Mouse (Mus musculus): ENCODE measurements at regions not wholly inside any gene's neighbourhood (a gene's known extent, or its start where the extent isn't known, plus 50 kb on each side); places are given as distances from the start of the nearest gene placed in this dataset.
A peak's percentile ranks its signal among the peaks of the same experiment; 100 is the strongest.

DNA sequence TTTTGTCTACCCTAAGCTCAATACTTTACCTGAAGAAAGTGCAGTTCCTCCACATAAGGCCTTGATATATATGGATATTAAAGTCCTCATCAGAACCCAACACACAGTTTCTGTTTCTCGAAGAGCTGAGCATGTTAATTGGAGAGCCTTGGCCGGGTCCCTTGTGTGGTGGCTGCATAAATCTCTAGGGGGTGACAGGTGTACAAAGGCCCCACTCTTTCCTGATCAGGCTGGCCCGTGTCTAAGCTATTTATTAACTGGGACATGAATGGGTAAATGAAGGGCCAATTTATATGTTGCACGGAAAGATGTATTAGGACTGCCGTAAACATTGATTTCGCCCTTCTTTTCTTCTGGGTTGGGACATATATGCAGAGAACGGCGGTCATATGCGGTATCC is 136.8 kb downstream of the Tex29 start:
- ATAC-seq (replicated peaks; ENCODE audit: poor library complexity): no peak

DNA sequence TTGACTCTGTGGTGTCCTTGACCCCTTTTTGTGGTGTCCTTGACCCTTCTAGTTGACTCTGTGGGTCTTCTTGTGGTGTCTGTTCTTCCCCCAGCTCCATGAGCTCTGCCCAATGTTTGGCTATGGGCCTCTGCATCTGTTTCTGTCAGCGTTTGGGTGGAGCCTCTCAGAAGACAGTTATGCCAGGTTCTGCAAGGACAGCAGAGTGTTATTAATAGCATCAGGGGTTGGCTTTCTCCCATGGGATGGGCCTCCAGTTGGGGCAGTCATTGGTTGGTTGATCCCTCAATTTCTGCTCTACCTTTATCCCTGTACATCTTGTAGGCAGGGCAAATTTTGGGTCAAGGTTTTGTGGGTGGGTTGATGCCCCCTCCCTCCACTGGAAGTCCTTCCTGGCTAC is 138.8 kb downstream of the Tex29 start:
- no peak for ATAC-seq (replicated peaks; ENCODE audit: poor library complexity)

DNA sequence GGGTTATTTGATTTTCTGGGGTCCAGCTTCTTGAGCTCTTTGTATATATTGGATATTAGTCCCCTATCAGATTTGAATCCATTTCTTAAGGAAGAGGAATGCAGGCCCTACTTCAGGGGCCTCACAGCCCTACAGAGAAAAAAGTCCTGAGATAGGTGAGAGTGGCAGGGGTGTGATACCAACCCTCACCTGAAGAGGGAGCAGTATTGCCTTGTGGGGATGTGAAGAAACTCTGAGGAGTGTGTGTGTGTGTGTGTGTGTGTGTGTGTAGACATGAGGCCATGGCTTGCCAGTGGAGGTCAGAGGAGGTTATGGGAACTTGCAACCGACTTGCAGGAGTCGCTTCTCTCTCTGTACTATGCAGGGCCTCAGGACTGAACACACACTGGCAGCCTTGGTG is 141.2 kb downstream of the Tex29 start:
- peak; percentile 76 for ATAC-seq (replicated peaks; ENCODE audit: poor library complexity)

DNA sequence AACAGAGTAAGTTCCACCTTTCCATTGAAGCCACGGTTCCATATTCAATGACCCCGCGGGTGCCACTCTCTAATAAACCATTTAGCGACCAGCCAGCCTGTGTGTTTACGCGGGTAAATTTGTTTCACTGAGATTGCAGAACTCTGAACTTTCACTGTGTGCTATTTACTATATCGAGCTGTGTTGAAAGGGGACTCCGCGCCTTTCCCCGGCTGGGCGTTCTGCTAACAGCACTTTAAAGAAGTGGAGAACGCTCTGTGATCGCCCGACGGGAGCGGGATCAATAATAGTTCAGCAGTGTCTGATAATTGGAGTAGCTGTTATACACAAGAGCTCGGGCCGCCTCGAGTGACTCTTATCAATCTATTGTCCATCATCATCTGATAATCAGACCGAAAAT is 149.8 kb downstream of the Tex29 start:
- no peak for ATAC-seq (replicated peaks; ENCODE audit: poor library complexity)

DNA sequence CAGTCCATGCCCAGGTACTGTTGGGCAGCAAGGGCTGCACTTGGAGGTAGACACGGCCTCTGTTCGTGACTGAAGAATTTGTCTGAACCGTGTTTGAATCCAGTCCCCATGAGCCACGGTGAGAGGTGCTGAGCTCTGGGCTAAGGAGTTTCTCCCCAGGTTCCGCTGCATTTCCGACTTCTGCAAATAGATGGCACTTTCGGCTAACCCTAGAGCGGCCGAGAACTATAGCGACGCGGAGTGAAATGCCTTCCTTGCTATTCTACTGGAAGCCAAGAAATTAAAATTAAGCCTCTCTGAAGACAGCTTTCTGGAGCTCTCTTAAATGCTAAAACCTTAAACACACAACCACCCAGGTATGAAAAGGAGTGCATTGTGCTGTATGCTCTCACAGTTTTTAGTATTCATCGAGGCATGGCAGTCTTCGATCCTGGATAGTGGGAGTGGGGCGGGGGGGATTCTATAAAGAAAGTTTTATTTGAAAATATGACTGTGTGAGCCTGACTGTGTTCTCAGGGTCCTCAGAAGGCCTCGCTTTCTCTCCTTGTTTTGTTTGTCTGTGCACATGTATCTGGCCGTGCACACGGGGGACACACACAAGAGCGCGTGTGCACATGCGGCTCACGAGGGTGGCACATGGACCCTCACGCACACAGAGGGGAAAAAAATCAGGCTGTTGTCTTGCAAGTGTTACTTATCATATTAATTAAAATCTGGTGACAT is 159.6 kb downstream of the Tex29 start:
- ATAC-seq (replicated peaks; ENCODE audit: poor library complexity): no peak

DNA sequence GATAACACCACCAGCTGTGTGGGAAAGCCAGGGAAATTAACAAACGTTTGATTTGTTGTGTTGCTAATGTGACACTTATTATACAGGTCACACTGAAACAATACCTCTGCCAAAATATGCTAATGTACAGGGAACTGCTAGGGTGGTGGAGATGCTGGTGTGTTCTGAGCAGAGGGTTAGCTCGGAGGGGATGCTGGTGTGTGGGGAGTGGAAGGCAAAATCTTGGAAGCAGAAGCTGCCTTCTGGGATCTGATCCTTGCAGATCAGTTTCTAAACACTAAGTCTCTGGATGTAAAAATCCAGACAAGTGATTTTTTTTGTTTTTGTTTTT is 160.2 kb downstream of the Tex29 start:
- no peak for ATAC-seq (replicated peaks; ENCODE audit: poor library complexity)

DNA sequence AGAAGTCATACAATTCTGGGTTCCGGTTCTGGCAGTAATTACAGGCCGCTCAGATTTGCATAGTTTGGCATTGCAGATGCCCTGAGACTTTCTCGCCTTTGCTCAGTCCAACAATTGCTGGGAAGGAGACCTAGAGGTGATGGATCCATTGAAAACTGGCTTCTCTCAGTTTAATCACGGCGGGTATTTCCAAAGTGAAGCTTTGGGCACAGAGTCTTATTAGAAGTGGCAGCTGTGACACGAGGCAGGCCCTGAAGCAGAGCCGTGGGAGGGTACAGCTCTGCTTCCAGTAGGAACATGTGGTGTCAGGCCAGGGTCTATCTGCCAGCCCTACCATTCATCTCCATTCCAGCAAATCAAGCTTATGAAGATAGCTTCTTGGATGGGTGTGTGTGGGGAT is 164.0 kb downstream of the Tex29 start:
- no peak for ATAC-seq (replicated peaks; ENCODE audit: poor library complexity)

DNA sequence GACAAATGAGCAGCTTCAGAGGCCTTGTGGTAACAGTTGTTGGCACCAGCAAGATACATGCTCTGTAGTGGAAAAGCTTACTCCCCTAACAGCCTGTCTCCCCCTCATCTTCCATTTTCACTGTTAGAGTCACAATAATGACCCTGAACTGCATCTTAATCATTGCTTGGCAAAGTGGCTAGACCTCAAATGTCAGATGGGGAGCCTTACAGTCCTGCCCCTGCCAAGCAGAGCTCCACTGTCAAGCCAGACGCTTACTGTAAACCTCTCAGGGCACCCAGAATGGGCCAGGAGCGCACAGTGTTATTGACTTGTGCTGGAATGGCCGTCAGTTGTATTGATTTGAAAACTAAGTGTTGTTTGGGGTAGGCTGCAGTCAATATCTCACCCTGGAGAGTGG is 172.5 kb downstream of the Tex29 start:
- ATAC-seq (replicated peaks; ENCODE audit: poor library complexity): no peak

DNA sequence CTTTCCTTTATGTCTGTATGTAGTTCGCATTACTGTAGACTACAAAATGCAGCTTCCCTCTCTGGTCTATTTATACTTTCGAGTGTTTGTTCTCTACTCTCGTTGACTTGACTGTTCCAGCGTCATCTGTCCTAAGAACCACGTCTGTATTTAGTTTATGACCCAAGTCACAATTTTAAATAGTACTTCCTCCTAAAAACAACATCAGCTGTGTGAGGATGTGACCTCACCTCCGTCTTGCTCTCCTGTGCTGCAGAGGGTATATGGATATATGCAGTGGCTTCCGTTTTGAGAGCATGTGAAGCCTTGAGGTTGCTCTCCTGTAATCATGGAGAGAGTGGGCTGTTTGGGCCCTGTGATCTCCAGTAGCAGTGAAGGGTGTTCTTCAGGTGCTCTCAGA is 177.5 kb downstream of the Tex29 start:
- ATAC-seq (replicated peaks; ENCODE audit: poor library complexity): no peak

DNA sequence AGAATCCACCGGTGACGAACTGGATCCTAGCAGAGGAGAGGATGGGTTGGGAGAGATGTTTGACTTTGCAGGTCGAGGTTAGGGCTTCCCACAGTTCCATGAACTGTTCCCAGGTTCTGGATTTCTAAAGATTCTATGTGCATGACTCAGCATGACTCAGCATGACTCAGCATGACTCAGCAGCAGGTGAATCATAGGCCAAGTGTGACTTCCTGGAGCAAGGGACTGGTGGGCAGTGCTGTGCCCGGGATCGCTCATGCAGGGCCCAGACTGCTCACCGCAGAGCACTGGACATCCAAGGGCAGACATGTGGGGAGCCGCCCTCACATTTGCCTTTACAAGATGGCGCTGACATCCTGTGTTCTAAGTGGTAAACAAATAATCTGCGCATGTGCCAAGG is 179.0 kb downstream of the Tex29 start:
- ATAC-seq (replicated peaks; ENCODE audit: poor library complexity): no peak

DNA sequence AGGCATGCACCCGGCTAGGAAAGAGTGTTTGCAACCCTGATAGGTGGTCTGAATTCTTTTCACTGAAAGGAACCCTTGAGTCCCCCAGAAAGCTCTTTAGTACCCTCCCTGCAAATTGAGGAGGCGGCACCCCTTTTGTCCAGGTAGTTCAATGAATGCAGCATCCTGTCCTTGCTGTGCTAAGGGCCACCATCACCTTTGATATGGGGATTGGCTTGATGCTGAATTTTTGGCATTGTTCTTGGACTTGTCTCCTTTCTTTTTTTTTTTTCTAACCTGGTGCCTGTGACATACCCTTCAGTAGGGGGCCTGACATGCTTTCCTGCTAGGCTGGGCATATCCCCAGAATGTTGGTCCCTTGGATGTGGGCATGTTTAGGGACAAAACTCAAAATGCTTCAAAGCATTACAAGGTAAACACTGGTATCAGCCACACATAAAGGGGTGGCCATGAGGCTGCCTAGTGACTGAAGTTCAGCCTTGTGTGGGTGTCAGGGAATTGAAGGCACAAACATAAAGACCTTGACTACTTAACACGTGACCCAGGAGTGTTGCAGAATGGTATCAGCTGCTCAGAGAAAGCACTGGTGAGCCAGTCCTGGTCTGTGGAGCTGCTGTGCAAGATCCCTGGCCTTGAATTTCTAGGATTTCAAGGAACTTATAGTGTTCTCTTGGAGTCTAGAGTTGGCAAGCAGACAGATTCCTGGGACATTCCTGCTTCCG is 183.6 kb downstream of the Tex29 start:
- no peak for ATAC-seq (replicated peaks; ENCODE audit: poor library complexity)

DNA sequence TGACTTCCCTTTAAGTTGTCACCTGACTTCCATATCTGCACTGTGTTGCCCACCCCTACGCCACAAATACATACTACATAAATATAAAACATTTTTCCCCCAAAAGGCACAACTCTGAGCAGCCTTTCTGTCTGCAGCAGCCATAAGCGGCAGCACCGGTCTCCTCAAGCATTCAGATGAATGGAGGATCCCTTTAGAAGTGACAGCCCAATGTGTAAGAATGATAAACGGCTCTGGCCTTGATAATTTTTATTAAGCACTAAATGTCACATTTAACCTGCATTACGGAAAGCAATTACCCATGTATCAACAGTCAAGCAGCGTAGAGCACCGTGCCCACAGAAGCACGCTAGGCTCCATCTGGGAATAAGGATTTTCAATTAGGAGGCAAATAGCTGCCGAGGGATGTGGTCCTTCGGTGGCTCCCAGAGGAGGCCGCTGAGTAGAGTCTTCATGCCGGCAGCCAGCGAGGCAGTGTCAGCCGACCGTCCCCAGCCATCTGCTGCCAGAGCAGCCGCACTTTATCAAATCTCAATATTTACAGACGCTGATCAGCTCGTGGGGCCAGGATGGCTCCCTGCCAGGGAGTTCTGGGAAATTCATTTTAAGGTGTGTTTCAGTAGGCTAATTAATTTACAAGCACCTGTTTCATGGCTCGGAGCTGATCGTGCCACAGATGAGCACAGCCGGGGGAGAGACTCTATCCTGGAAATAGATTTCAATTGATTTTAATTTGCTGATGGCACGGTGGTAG is 190.3 kb downstream of the Tex29 start:
- ATAC-seq (replicated peaks; ENCODE audit: poor library complexity): no peak

DNA sequence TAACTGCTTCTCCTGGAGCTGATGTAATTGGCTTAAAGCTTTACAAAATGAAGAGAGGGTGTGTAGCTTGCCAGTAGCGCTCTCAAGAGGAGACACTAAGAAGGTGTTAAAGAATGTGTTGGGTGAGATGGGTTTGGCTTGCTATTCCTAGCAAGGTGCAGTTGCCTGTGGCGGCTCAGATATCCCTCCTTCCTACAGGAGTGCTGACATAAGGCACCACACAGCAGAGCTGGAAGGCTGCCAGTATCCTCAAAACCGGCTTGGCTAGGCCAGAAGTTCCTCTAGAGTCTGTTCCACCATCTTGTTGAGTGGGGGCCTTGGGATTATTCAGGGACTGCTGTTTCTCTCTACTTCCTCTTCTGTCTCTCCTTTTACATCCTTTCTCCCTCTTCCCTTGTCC is 191.5 kb downstream of the Tex29 start:
- ATAC-seq (replicated peaks; ENCODE audit: poor library complexity): no peak

DNA sequence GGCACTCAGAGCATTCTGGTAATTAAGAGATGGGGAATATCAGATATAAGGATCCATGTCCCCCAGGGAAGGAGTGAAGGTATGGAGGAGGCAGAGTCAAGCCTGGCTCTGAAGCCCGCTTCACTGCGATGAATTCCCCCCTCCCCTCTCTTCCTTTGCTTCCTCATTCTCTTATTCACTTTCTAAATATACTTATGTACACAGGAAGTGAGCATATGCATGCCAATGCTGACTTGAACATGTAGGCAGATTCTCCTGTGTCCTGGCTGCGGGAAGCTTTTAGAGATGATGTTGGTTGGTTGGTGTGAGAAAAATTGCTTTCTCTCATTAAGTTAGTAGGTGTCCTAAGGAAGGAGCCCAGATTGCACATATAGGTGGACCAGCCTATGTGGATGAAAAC is 192.1 kb downstream of the Tex29 start:
- 0 out of 2 replicates have a peak, but pooled peaks have one; percentile 42 for ATAC-seq (replicated peaks; ENCODE audit: poor library complexity)

DNA sequence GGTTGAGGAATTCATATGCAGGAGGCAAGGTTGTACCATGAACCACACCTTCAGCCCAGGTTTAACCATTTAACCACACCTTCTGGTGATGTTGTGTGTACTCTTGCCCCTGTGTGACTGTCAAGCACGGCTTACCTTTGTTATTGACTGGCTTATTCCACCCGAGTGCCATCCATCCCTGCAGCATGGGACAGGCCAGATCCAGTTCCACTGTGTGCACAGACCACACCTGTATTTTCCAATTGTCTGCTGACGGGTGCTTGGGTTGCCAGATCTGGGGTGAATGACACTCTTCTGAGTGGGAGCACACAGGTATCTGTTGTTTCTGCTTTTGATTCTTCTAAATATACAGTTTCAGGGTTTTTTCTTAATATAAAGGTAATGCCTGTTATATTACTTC is 196.1 kb downstream of the Tex29 start:
- no peak for ATAC-seq (replicated peaks; ENCODE audit: poor library complexity)

DNA sequence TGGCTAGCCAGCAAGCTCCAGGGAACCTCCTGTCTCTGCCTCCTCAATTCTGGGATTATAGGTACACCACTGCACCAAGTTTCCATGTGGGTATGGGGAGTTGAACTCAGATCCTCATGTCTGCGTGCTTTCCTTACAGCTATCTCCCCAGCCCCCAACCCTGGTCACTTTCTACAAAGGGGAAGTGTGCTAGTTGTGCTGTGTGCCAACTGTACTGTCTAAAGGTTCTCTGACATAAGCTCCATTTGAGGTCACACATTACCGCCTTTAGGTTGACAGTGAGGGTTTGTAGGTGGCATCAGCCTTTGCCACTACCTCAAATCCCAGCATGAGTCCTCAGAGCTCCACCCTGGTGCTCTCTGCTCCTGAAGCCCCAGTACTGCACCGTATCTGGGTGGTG is 200.7 kb downstream of the Tex29 start:
- peak; percentile 78 for ATAC-seq (replicated peaks; ENCODE audit: poor library complexity)

DNA sequence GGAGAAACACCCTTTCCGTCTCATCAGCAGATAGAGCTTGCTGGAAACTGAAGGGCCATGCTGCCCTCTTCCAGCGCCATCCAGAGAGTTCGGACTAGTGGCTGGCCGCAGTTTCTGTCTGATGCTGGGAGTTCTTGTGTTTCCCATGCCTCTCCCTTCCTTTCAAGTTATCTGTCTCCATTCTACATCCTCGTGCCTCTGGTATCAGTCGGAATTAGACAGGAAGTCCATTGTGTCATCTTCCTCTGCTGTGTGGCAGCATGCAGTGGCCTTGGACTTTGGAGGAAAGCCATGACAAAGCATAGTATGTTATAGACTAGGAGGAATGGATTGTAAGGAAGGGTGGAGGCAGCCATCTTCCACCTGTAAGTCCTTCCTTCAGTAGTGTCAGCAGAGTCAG is 201.4 kb downstream of the Tex29 start:
- ATAC-seq (replicated peaks; ENCODE audit: poor library complexity): 0 out of 2 replicates have a peak, but pooled peaks have one; percentile 11

DNA sequence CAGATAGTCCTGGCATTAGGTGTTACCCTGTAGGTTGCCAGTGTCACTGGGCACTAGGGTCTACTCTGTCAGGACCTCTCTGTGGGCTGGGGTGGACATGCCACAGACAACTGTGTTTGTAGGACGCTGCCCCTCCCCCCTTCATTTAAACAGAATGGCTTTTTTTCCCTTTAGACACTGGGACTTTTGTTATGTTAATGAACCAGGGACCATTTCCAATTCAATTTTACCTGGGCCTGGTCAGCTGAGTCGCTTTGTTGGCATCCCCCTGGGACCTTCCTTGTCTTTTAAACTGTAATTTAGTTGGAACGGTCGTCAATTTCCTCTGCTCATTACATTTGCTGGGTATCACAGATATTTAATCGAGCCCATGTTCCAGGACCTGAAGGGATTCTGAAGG is 210.6 kb downstream of the Tex29 start:
- ATAC-seq (replicated peaks; ENCODE audit: poor library complexity): no peak

DNA sequence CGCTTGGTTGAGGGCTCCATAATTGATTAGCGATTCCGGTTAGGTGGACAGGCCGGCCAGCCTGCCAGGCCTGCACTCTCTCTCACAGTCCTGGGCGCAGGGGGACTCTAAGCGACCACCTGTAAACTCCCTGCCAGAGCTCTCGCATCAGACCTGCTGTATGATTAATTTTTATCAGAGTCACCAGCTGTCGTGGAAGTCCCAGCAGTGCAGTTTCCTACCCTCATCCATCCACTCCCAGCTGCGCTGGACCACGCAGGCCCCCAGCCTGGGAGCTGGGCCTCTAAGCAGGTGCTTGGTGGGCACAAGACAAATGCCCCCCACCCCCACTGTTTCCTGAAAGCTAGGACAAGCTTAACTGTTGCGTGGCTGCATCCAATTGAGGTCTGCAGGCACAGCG is 211.1 kb downstream of the Tex29 start:
- ATAC-seq (replicated peaks; ENCODE audit: poor library complexity): no peak

DNA sequence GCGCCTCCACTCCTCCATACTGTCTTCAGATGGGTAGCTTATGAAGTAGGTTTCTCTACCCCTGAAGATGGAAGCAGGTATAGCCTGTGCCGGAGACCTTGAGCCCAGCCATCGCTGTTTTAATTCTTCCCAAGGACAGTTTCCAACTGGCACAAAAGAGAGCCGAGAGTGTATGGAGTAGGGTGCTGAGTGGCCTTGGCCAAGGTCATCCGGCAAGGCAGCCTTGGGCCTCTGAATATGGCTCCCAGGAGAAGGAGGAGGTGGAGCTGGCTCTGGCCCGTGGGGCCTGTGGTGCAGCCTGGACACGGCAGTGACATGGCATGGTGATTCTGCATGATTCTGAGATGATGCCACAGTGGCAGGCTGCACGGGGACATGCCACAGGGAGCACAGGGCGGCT is 215.7 kb downstream of the Tex29 start:
- 0 out of 2 replicates have a peak, but pooled peaks have one; percentile 20 for ATAC-seq (replicated peaks; ENCODE audit: poor library complexity)

DNA sequence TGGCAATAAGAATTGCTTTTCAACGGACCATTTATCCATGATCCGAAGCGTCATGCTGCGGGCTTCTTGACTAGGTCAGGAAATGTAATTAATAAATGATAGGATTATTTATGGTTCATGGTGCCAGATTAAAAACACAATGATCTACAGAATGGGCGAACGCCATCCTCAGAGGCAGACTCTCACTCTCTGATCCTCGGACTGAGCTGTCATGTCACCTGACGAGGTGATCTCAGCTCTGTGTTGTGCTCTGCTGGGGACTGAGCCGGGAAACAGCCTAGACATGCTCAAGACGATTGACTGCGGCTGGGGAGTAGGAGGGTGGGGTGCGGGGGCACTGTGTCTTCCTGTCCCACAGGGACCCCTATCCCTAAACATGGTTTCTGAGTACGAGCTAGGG is 217.4 kb upstream of the A230072I06Rik start:
- no peak for ATAC-seq (replicated peaks; ENCODE audit: poor library complexity)

DNA sequence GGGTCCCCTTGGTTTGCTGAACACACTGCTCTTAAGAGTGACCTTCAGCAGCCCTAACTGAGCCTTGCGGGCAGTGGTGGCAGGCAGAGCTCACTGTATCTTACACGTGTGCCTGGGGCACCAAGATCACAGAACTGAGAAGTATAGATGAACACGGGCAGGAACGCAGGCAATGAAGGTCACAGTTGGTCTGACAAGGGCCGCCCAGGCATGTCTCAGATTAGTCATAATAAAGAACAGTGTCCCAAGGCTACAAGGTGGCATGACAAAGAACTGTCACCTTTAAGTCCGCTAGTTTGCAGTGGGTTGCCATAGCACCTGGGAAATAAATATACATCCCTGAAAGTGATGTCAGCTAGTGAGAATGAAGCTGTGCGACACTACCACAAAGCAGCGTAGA is 215.9 kb upstream of the A230072I06Rik start:
- no peak for ATAC-seq (replicated peaks; ENCODE audit: poor library complexity)

All from megakaryocyte progenitor cell, adult 5-6 weeks (primary cell).